Mouse (Mus musculus) layer of hippocampus, adult 18-20 months (tissue): Measurements from ENCODE around the gene Rprd2. TPM values are rescaled to one million over a fixed set of nuclear protein-coding genes. Genes with fewer than 3 reads are reported as not detected.
"Not testable (repeated sequence)": the region's sequence is repeated elsewhere in the genome, so short reads cannot be mapped to it uniquely, and the experiment has no call there.

ENCODE experiments used
- DNase-seq, 2 experiments: peaks; one replicate each; pipeline ENCODE4 v3.0.0; 2022; ENCODE audit warnings: low spot score in 2 of 2
- long read RNA-seq: library from polyadenylated mRNA; stranded (forward); transcript quantifications from one replicate; pipeline ENCODE4 v2.0.0, GENCODE M21; 2021
- total RNA-seq, 2 experiments: library from RNA; stranded (reverse); gene quantifications; 2 replicates each; pipeline ENCODE4 v1.2.3; 2021

Rprd2 gene
- total RNA-seq, result 10 to 100 TPM; 60.1 to 63.0 TPM
- long read RNA-seq, partial matches to known transcripts, result 1 of 11 reads
- long read RNA-seq, other reads (novel, unspliced or antisense), result 7 of 11 reads

DNA sequence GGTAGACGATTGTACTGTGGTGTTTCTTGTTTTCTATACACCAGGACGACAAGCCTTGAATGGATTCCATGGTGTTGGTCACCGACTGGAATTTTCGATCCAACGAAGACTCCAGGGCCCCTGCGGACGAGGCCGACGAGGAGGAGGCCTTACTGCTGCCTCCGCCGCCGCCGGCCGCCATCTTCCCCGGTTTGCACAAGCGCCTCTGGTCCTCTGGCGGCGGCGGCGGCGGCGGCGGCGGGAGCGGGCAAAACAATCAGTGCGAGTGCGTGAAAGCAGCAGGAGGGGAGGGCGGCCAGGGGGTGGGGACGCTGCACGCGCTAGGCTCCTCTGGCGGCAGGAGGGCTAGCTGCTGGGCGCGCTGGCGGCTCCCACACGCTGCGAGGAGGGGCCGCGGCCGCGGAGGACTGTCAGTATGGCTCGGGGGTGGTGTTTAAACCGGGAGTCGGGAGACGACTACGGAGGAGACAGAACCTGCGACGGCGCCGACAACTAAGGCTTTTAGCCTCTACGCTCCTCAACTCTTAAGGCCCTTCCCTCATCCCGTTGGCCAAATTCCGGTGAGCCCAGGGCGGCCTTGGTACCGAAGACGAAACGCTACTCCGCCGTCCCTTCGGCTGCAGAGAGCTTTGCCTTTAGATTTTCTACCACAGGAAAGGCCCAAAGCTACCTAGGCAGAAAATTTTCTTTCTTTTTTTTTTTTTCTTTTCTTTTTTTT, at the start of gene Rprd2:
Gene Rprd2, minus strand, starts transcription at position 293 of the 718 bp plus-strand sequence.
- DNase-seq, result peak; percentile 76 to 87

DNA sequence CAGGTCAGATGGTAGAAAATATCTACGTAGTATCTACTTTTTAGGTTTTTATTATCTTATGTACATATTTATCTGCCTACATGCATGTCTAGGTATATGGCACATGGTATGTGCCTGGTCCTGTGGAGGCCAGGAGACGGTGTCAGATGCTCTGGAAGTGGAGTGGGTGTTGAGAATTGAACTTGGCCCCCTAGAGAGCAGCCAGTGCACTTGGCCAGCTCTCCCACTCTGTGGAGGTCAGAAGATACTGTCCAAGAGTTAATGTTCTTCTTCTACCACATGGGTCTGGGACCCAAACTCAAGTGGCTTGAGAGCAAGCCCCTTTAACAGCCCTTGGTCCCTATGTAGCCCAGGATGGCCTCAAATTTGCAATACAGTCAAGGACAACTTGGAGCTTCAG, 48.7 kb upstream of the Rprd2 start:
- DNase-seq, result no peak

DNA sequence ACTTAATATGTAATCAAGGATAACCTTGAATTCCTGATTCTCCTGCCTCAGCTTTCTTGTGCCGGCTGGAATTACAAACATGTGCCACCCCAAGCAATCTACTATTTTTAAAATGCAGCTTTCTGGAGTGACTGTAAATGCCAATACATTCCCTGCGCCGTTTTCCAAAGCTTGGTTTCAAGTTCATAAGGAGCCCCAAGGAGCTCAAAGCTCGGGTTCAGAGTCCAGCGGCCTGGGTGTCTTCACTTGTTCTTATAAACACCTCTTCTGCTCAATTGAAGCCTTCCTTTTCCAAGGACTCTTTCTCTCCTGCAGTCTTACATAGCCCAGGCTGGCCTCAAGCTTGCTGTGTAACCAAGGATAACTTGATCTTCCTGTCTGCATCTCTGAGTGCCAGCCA, 47.4 kb upstream of the Rprd2 start:
- DNase-seq, result no peak

- no peak for DNase-seq
Observed at GRCm38 (mm10) chr3:95865571-95865970, 46.9 kb upstream of the Rprd2 start.

- peak; percentile 80 to 92 for DNase-seq
Observed at GRCm38 (mm10) chr3:95865050-95865449, 46.4 kb upstream of the Rprd2 start.

GRCm38 (mm10) chr3:95863578-95863977, 44.9 kb upstream of the Rprd2 start:
- DNase-seq, result no peak

- DNase-seq, result peak in 1 of 2 experiments; percentile 90
Observed at GRCm38 (mm10) chr3:95861796-95862195, 43.1 kb upstream of the Rprd2 start.

DNA sequence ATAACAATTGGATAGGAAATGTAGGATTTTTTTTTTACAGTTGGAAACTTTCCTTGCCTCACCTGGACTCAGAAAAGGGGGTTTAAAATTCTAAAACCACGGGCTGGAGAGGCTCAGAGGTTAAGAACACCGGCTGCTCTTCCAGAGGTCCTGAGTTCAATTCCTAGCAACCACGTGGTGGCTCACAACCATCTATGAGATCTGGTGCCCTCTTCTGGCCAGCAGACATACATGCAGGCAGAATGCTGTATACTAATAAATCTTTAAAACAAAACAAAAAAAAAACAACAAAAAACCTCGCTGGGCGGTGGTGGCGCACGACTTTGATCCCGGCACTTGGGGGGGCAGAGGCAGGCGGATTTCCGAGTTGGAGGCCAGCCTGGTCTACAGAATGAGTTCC, 42.6 kb upstream of the Rprd2 start:
- DNase-seq, result no peak

DNA sequence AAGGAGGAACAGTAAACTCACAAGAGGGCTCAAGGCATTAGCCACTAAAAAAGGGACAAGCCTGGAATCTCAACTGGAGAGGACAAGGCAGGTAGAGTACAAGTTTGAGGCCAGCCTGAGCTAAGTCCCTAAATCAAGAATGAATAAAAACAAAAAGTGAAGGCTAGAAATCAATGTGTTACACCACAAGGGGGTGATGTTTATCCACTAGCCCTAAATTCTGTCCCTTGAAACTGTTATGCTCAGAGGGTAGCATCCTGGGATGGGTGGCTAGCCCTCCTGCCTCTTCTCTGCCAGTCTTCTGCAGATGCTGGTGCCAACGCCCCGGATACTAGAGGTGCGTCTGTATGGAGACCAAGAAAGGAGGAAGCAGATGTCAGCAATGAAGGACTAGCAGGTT, 41.7 kb upstream of the Rprd2 start:
- DNase-seq, result no peak

DNA sequence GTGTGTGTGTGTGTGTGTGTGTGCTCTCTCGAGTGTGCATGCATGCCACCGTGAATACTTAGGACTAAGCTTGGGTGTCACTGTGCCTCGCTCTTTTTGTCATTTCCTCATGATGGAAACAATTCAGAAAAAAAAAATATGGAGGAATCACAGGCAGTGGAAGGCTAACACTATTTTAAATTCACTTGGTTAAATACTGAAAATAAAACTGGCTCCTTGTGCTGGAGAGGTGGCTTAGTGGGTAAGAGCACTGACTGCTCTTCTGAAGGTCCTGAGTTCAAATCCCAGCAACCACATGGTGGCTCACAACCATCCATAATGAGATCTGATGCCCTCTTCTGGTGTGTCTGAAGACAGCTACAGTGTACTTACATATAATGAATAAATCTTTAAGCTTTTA, 39.6 kb upstream of the Rprd2 start:
- not testable (repeated sequence) for DNase-seq

DNA sequence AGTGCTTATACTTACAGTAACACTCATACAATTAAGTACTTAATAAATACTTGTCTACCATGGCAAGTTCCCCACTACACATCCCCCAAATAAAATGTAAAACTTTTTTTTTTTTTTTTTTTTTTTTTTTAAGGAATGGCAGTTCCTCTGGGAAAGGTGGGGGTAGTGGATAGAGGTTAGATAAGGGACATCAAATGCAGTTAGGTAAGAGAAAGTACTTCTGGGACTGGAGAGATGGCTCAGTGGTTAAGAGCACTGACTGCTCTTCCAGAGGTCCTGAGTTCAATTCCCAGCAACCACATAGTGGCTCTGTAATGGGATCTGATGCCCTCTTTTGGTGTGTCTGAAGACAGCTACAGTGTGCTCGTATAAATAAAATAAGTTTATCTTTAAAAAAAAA, 38.4 kb upstream of the Rprd2 start:
- not testable (repeated sequence) for DNase-seq

- no peak for DNase-seq
Observed at GRCm38 (mm10) chr3:95856115-95856514, 37.5 kb upstream of the Rprd2 start.

DNA sequence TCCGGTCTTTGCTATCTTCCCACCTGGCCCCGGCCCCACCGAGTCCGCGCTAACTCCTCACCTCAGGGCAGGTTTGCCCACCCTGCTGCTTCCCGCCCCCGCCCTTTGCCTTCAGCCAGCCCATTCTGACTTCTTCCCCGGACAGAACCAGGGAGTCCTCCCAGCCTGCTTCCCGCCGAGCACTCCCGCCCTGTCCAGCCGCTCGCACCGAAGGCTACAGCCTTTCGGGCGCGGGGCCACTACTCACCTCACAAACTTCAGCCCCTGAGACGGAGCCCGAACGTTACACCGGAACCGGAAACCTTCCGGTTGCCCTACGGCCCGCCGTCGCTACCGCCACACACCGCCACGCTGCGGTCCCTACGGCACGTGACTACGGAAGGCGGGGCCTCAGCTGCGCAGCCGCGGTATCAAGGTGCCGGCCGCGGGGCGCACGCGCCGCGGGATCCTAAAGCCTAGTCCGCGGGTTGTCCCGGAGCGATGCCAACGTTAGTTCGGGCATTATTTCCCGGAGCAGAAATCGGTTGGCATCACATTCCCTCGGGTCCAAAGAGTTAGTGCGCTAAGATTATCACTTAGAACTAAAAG, 36.9 kb upstream of the Rprd2 start, which contains the start of gene Prpf3:
Gene Prpf3, minus strand, starts transcription at position 384 of the 588 bp plus-strand sequence.
- peak; percentile 93 to 97 for DNase-seq

DNA sequence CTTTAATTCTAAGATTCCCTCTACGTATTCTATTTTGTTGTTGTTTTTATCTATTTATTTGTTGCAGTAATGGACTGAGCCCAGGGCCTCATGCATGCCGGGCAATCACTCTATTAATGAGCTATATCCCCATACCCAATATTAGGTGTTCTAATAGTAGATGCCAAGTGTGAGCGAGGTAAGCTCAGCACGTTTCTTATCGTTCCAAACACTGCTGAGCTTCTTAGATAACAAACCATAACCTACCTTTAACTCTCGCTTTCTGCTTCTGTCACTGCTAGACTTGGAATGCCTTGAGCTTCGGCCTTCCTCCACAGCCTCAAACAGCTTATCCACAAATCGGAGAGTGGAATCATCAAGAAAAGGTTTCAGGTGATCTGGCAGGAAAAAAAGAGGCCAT, 32.7 kb upstream of the Rprd2 start:
- DNase-seq, result no peak

DNA sequence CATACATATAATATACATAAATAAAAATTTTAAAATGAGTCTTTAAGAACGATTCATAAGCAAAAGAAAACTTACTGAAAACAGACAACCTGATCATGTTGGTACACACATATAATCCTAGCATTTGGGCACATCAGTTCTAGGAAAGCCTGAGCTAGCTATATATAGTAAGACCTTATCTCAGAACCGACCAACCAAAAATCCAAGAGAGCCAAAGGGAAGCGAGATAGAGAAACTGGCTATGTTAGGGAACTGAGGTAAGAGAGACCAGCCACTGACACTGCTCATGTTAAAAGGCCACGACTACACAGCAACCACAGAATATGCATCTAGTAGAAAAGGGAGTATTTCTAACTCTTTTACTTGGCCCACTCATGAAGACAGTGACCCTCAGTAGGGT, 31.9 kb upstream of the Rprd2 start:
- no peak for DNase-seq

GRCm38 (mm10) chr3:95842503-95843214, 24.0 kb upstream of the Rprd2 start:
- DNase-seq, result no peak

- DNase-seq, result no peak
Observed at GRCm38 (mm10) chr3:95839250-95839649, 20.6 kb upstream of the Rprd2 start.

GRCm38 (mm10) chr3:95829053-95829452, 10.4 kb upstream of the Rprd2 start:
- no peak for DNase-seq

- DNase-seq, result no peak
Observed at GRCm38 (mm10) chr3:95826275-95826674, 7.6 kb upstream of the Rprd2 start.

GRCm38 (mm10) chr3:95820046-95821010, 1.7 kb upstream of the Rprd2 start:
- DNase-seq, result peak in 1 of 2 experiments; percentile 24
